Comparison of ENCODE assay signal across 28 mouse cellular contexts in genomic region chr10:115676661-115677060, GRCm38 (mm10).
"Had no signal": no experiment of that assay in that cellular context is flagged by ENCODE, and none has a peak within 500 bp of the region (broad histone marks: within the 10 kb centered on the region; RNA-seq: fewer than 3 reads in every experiment).

No protein-coding gene starts in this region.

- H3K4me1 ChIP-seq: limb, embryonic 10.5 days; limb, embryonic 12.5 days; limb, embryonic 13.5 days; limb, embryonic 15.5 days; liver, embryonic 12.5 days; liver, embryonic 13.5 days; liver, embryonic 15.5 days; lung, embryonic 15.5 days; megakaryocyte, embryonic 14.5 days; midbrain, embryonic 10.5 days; midbrain, embryonic 12.5 days; midbrain, embryonic 13.5 days; midbrain, embryonic 15.5 days; neural tube, embryonic 12.5 days had no signal

- DNase-seq: left cerebral cortex, postnatal 4 days; liver; liver, embryonic 13.5 days; liver, postnatal 0 days; lung, adult 18-20 months; lung, adult 2 months; lung, embryonic 14.5 days; lung, postnatal 10 days; lung, postnatal 14 days; lung, postnatal 36 days; lung, postnatal 4 days; midbrain, embryonic 14.5 days had no signal

- H3K27me3 ChIP-seq: limb, embryonic 12.5 days; limb, embryonic 13.5 days; limb, embryonic 15.5 days; liver, embryonic 12.5 days; liver, embryonic 13.5 days; liver, embryonic 15.5 days; lung, embryonic 15.5 days; megakaryocyte, embryonic 14.5 days; midbrain, embryonic 12.5 days; midbrain, embryonic 13.5 days; midbrain, embryonic 15.5 days; neural tube, embryonic 12.5 days had no signal

- H3K4me3 ChIP-seq: limb, embryonic 10.5 days; limb, embryonic 12.5 days; limb, embryonic 13.5 days; limb, embryonic 15.5 days; liver, embryonic 12.5 days; liver, embryonic 13.5 days; liver, embryonic 15.5 days; lung, embryonic 15.5 days; megakaryocyte, embryonic 14.5 days; midbrain, embryonic 10.5 days; midbrain, embryonic 12.5 days; midbrain, embryonic 13.5 days; midbrain, embryonic 15.5 days; myocyte; neural tube, embryonic 12.5 days had no signal

- H3K27ac ChIP-seq: limb, embryonic 10.5 days; limb, embryonic 12.5 days; limb, embryonic 13.5 days; limb, embryonic 15.5 days; liver, embryonic 12.5 days; liver, embryonic 13.5 days; liver, embryonic 14.5 days; liver, embryonic 15.5 days; lung, embryonic 15.5 days; macrophage; midbrain, embryonic 10.5 days; midbrain, embryonic 12.5 days; midbrain, embryonic 13.5 days; midbrain, embryonic 15.5 days; neural tube, embryonic 12.5 days had no signal

- H3K36me3 ChIP-seq: limb, embryonic 10.5 days; limb, embryonic 12.5 days; limb, embryonic 13.5 days; limb, embryonic 15.5 days; liver, embryonic 12.5 days; liver, embryonic 13.5 days; liver, embryonic 15.5 days; lung, embryonic 15.5 days; midbrain, embryonic 10.5 days; midbrain, embryonic 12.5 days; midbrain, embryonic 13.5 days; midbrain, embryonic 15.5 days; neural tube, embryonic 12.5 days had no signal
